Mouse (Mus musculus): Measurements from ENCODE around the gene Mars. TPM values are rescaled to one million over a fixed set of nuclear protein-coding genes. Genes with fewer than 3 reads are reported as not detected.

Mars gene
- polyA plus RNA-seq, 1 experiment, result 32.4 TPM

- TF ChIP-seq CTCF (IDR thresholded peaks at IDR 0.05; ENCODE audit: control insufficient read depth, insufficient read depth, insufficient replicate concordance, low read depth, low read length), result no peak
- no peak for TF ChIP-seq POLR2A (IDR thresholded peaks at IDR 0.05; ENCODE audit: control insufficient read depth, low read depth, low read length)
- Histone ChIP-seq H3K4me3 (ENCODE audit: control insufficient read depth, low read depth, low read length) (no peak overlapping the region), H3K27ac (ENCODE audit: control insufficient read depth, insufficient read depth, low read depth, low read length) (no peak overlapping the region), H3K36me3 (ENCODE audit: control insufficient read depth, insufficient read depth, low read length) (no peaks in the 10 kb centered on the region), H3K4me1 (ENCODE audit: control insufficient read depth, insufficient read depth, low read length) (peaks cover 15% of the 10 kb centered on the region), H3K27me3 (ENCODE audit: control insufficient read depth, insufficient read depth, low read length) (no peaks in the 10 kb centered on the region)
Observed at GRCm38 (mm10) chr10:127351285-127351595, 39.7 kb upstream of the Mars start.

DNA sequence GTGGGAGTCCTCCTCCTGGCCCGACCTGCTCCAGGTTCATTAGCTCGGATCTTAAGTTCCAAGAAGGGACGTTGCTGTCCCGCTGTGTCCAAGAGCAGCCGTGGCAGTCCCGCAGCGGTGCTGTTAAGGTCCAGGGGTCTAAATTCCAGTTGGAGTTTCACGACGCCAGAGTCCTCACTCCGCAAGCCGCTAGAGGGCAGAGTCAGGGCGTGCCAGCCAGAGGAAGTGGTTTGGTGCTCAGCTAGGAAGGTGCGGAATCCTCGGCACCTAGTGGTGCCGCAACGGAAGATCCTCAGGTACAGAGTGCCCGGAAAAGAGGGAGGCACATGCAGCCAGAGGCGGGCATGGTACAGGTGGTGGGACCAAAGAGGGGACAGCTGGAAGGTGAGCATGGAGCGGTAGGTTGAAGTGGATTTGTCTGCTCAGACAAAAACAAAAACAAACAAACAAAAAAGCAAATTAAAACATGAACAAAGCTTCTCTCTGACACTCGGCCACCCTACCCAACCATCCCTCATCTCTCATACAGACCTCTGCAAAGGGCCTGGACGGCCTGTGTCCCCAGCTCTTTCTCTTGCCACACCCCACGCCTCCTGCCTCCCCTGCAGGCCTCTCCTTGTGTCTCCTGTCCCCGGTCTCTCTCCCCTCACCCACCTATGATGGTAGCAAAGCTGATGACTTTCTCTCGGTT is 39.2 kb upstream of the Mars start:
- Histone ChIP-seq H3K4me1 (ENCODE audit: control insufficient read depth, insufficient read depth, low read length) (peaks cover 15% of the 10 kb centered on the region), H3K4me3 (ENCODE audit: control insufficient read depth, low read depth, low read length) (peak overlapping the region; percentile 16), H3K27me3 (ENCODE audit: control insufficient read depth, insufficient read depth, low read length) (no peaks in the 10 kb centered on the region), H3K36me3 (ENCODE audit: control insufficient read depth, insufficient read depth, low read length) (no peaks in the 10 kb centered on the region), H3K27ac (ENCODE audit: control insufficient read depth, insufficient read depth, low read depth, low read length) (no peak overlapping the region)
- TF ChIP-seq CTCF (IDR thresholded peaks at IDR 0.05; ENCODE audit: control insufficient read depth, insufficient read depth, insufficient replicate concordance, low read depth, low read length) (peak; percentile 68; the same call in 1 of the 2 replicates), POLR2A (IDR thresholded peaks at IDR 0.05; ENCODE audit: control insufficient read depth, low read depth, low read length) (no peak)

GRCm38 (mm10) chr10:127349810-127350209 is 38.2 kb upstream of the Mars start:
- no peaks in the 10 kb centered on the region for H3K36me3 ChIP-seq (ENCODE audit: control insufficient read depth, insufficient read depth, low read length)

GRCm38 (mm10) chr10:127348957-127349356 is 37.4 kb upstream of the Mars start:
- peak; percentile 40; the same call in 1 of the 2 replicates for TF ChIP-seq CTCF (IDR thresholded peaks at IDR 0.05; ENCODE audit: control insufficient read depth, insufficient read depth, insufficient replicate concordance, low read depth, low read length)
- no peak for TF ChIP-seq POLR2A (IDR thresholded peaks at IDR 0.05; ENCODE audit: control insufficient read depth, low read depth, low read length)
- no peak overlapping the region for H3K4me3 ChIP-seq (ENCODE audit: control insufficient read depth, low read depth, low read length)

More at GRCm38 (mm10) chr10:127349810-127350209, 38.2 kb upstream of the Mars start:
- Histone ChIP-seq H3K27ac (ENCODE audit: control insufficient read depth, insufficient read depth, low read depth, low read length) (no peak overlapping the region), H3K4me1 (ENCODE audit: control insufficient read depth, insufficient read depth, low read length) (peaks cover 15% of the 10 kb centered on the region), H3K4me3 (ENCODE audit: control insufficient read depth, low read depth, low read length) (no peak overlapping the region), H3K27me3 (ENCODE audit: control insufficient read depth, insufficient read depth, low read length) (no peaks in the 10 kb centered on the region)
- TF ChIP-seq CTCF (IDR thresholded peaks at IDR 0.05; ENCODE audit: control insufficient read depth, insufficient read depth, insufficient replicate concordance, low read depth, low read length) (no peak), POLR2A (IDR thresholded peaks at IDR 0.05; ENCODE audit: control insufficient read depth, low read depth, low read length) (no peak)

GRCm38 (mm10) chr10:127346173-127346572 is 34.6 kb upstream of the Mars start:
- Histone ChIP-seq H3K36me3 (ENCODE audit: control insufficient read depth, insufficient read depth, low read length) (no peaks in the 10 kb centered on the region), H3K27me3 (ENCODE audit: control insufficient read depth, insufficient read depth, low read length) (no peaks in the 10 kb centered on the region), H3K27ac (ENCODE audit: control insufficient read depth, insufficient read depth, low read depth, low read length) (no peak overlapping the region), H3K4me3 (ENCODE audit: control insufficient read depth, low read depth, low read length) (no peak overlapping the region), H3K4me1 (ENCODE audit: control insufficient read depth, insufficient read depth, low read length) (peaks cover 17% of the 10 kb centered on the region)
- TF ChIP-seq POLR2A (IDR thresholded peaks at IDR 0.05; ENCODE audit: control insufficient read depth, low read depth, low read length) (no peak), CTCF (IDR thresholded peaks at IDR 0.05; ENCODE audit: control insufficient read depth, insufficient read depth, insufficient replicate concordance, low read depth, low read length) (no peak)

More at GRCm38 (mm10) chr10:127348957-127349356, 37.4 kb upstream of the Mars start:
- Histone ChIP-seq H3K36me3 (ENCODE audit: control insufficient read depth, insufficient read depth, low read length) (no peaks in the 10 kb centered on the region), H3K27ac (ENCODE audit: control insufficient read depth, insufficient read depth, low read depth, low read length) (no peak overlapping the region), H3K4me1 (ENCODE audit: control insufficient read depth, insufficient read depth, low read length) (peaks cover 15% of the 10 kb centered on the region), H3K27me3 (ENCODE audit: control insufficient read depth, insufficient read depth, low read length) (no peaks in the 10 kb centered on the region)

GRCm38 (mm10) chr10:127343029-127343428 is 31.4 kb upstream of the Mars start:
- H3K4me1 ChIP-seq (ENCODE audit: control insufficient read depth, insufficient read depth, low read length), result peaks cover 19% of the 10 kb centered on the region
- no peak overlapping the region for H3K4me3 ChIP-seq (ENCODE audit: control insufficient read depth, low read depth, low read length)
- TF ChIP-seq CTCF (IDR thresholded peaks at IDR 0.05; ENCODE audit: control insufficient read depth, insufficient read depth, insufficient replicate concordance, low read depth, low read length) (no peak), POLR2A (IDR thresholded peaks at IDR 0.05; ENCODE audit: control insufficient read depth, low read depth, low read length) (no peak)
- H3K27ac ChIP-seq (ENCODE audit: control insufficient read depth, insufficient read depth, low read depth, low read length), result no peak overlapping the region
- H3K27me3 ChIP-seq (ENCODE audit: control insufficient read depth, insufficient read depth, low read length), result no peaks in the 10 kb centered on the region
- H3K36me3 ChIP-seq (ENCODE audit: control insufficient read depth, insufficient read depth, low read length), result no peaks in the 10 kb centered on the region

- TF ChIP-seq CTCF (IDR thresholded peaks at IDR 0.05; ENCODE audit: control insufficient read depth, insufficient read depth, insufficient replicate concordance, low read depth, low read length), result peak; percentile 89
- no peak for TF ChIP-seq POLR2A (IDR thresholded peaks at IDR 0.05; ENCODE audit: control insufficient read depth, low read depth, low read length)
- H3K4me3 ChIP-seq (ENCODE audit: control insufficient read depth, low read depth, low read length), result peak within 1 kb of the TSS; percentile 50
- H3K27me3 ChIP-seq (ENCODE audit: control insufficient read depth, insufficient read depth, low read length), result no peaks in the 10 kb centered on the region
- no peaks in the 10 kb centered on the region for H3K36me3 ChIP-seq (ENCODE audit: control insufficient read depth, insufficient read depth, low read length)
- no peak within 1 kb of the TSS; the same call in 1 of the 2 replicates for H3K27ac ChIP-seq (ENCODE audit: control insufficient read depth, insufficient read depth, low read depth, low read length)
- H3K4me1 ChIP-seq (ENCODE audit: control insufficient read depth, insufficient read depth, low read length), result peaks cover 19% of the 10 kb centered on the region
Observed at GRCm38 (mm10) chr10:127341891-127342639, 30.5 kb upstream of the Mars start, which contains the start of gene Gli1. Gli1 (minus strand) TSS chr10:127341974.

Data from testis, adult 2 months (tissue).